Mouse (Mus musculus) lung, postnatal 4 days (tissue): ENCODE results near the gene Tgfbr3.

Source experiments
- DNase-seq, 2 experiments: peaks; one replicate each; pipeline ENCODE4 v3.0.0; 2021

The Tgfbr3 gene

GRCm38 (mm10) chr5:107167872-107168300 is 121.5 kb downstream of the Tgfbr3 start:
- peak; percentile 79 to 88 for DNase-seq

- no peak for DNase-seq
Measured at GRCm38 (mm10) chr5:107167373-107167772, 122.1 kb downstream of the Tgfbr3 start.

GRCm38 (mm10) chr5:107166659-107167370 is 122.6 kb downstream of the Tgfbr3 start:
- peak; percentile 47 to 57 for DNase-seq

GRCm38 (mm10) chr5:107165734-107166133 is 123.7 kb downstream of the Tgfbr3 start:
- DNase-seq = no peak

GRCm38 (mm10) chr5:107165271-107165670 is 124.2 kb downstream of the Tgfbr3 start:
- DNase-seq = no peak

GRCm38 (mm10) chr5:107164856-107165255 is 124.6 kb downstream of the Tgfbr3 start:
- DNase-seq = peak in 1 of 2 experiments; percentile 14

GRCm38 (mm10) chr5:107164146-107164545 is 125.3 kb downstream of the Tgfbr3 start:
- DNase-seq = no peak

- DNase-seq = no peak
Measured at GRCm38 (mm10) chr5:107163336-107163735, 126.1 kb downstream of the Tgfbr3 start.

- no peak for DNase-seq
Measured at GRCm38 (mm10) chr5:107162812-107163211, 126.6 kb downstream of the Tgfbr3 start.

- peak in 1 of 2 experiments; percentile 8 for DNase-seq
Measured at GRCm38 (mm10) chr5:107162319-107162718, 127.1 kb downstream of the Tgfbr3 start.

GRCm38 (mm10) chr5:107159914-107160890 is 129.2 kb downstream of the Tgfbr3 start:
- DNase-seq = no peak

GRCm38 (mm10) chr5:107158531-107159178 is 130.8 kb downstream of the Tgfbr3 start:
- DNase-seq = no peak

- DNase-seq = no peak
Measured at GRCm38 (mm10) chr5:107157384-107157783, 132.0 kb downstream of the Tgfbr3 start.

- no peak for DNase-seq
Measured at GRCm38 (mm10) chr5:107156096-107156495, 133.3 kb downstream of the Tgfbr3 start.

- DNase-seq = no peak
Measured at GRCm38 (mm10) chr5:107152989-107153388, 136.4 kb downstream of the Tgfbr3 start.

- DNase-seq = peak in 1 of 2 experiments; percentile 34
Measured at GRCm38 (mm10) chr5:107151320-107151719, 138.1 kb downstream of the Tgfbr3 start.

GRCm38 (mm10) chr5:107150555-107151312 is 138.7 kb downstream of the Tgfbr3 start:
- DNase-seq = no peak

GRCm38 (mm10) chr5:107147951-107148766 is 141.3 kb downstream of the Tgfbr3 start:
- peak; percentile 76 to 81 for DNase-seq

- DNase-seq = no peak
Measured at GRCm38 (mm10) chr5:107147413-107147812, 142.0 kb downstream of the Tgfbr3 start.

- DNase-seq = peak in 1 of 2 experiments; percentile 18
Measured at GRCm38 (mm10) chr5:107146111-107146616, 143.3 kb downstream of the Tgfbr3 start.

GRCm38 (mm10) chr5:107145125-107145524 is 144.3 kb downstream of the Tgfbr3 start:
- DNase-seq = no peak
